Comparison of ENCODE assay signal across 26 mouse cellular contexts in the genomic region with DNA sequence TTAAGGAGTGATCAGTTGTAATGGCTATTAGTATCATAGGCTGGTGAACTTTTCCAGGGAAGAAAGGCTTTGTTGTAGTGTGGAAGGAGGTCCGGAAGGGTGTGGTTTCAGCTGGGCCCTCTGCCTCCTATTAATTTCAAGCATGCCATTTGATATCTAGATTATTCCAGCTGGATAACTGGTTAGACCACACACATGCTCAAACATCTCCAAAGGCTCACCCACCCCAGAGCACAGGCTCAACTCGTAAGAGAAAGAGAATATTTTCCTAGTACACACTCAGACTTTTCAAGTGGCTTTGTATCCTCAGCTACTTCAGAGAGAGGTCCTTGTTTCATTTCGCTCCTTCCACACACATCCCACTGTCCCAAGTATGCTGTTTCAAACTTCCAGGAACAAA. TPM values are rescaled to one million over a fixed set of nuclear protein-coding genes. Genes with fewer than 3 reads are reported as not detected.
DNase-seq lines count a peak whose midpoint lies in the region; ATAC-seq and TF ChIP-seq lines count a peak whose summit lies in the region.
"Had no signal": no experiment of that assay in that cellular context is flagged by ENCODE, and none has a peak within 500 bp of the region (broad histone marks: within the 10 kb centered on the region; RNA-seq: fewer than 3 reads in every experiment).

No protein-coding gene starts in this region.

- H3K9ac ChIP-seq in embryonic facial prominence, embryonic 14.5 days (ENCODE audit: low read depth, low read length): no peak overlapping the region
- no peak overlapping the region for H3K9ac ChIP-seq in limb, embryonic 11.5 days (ENCODE audit: low read length)
- no peak overlapping the region for H3K9ac ChIP-seq in midbrain, embryonic 15.5 days
- H3K9ac ChIP-seq in forebrain, embryonic 14.5 days (ENCODE audit: low read length): no peak overlapping the region
- H3K9ac ChIP-seq: forebrain, embryonic 15.5 days; heart, embryonic 15.5 days; kidney, embryonic 15.5 days; liver, embryonic 14.5 days; midbrain, embryonic 13.5 days; neural tube, embryonic 15.5 days had no signal

- H3K27me3 ChIP-seq in embryonic facial prominence, embryonic 14.5 days (replicated peaks; ENCODE audit: control insufficient read depth, insufficient read depth, low read length): 0 out of 2 replicates have a peak, but pooled peaks cover 4% of the 10 kb centered on the region
- no peaks in the 10 kb centered on the region for H3K27me3 ChIP-seq in limb, embryonic 11.5 days (ENCODE audit: control insufficient read depth, insufficient read depth, low read length)
- no peaks in the 10 kb centered on the region for H3K27me3 ChIP-seq in myocyte (ENCODE audit: control insufficient read depth, insufficient read depth, insufficient read length)
- H3K27me3 ChIP-seq in midbrain, embryonic 15.5 days (replicated peaks): peaks cover 8% of the 10 kb centered on the region
- H3K27me3 ChIP-seq in forebrain, embryonic 14.5 days (replicated peaks; ENCODE audit: control insufficient read depth, insufficient read depth, low read length): no peaks in the 10 kb centered on the region

- H3K4me1 ChIP-seq in embryonic facial prominence, embryonic 14.5 days (ENCODE audit: control insufficient read depth, insufficient read depth, low read length): peaks cover 4% of the 10 kb centered on the region; the same call in 1 of the 2 replicates
- H3K4me1 ChIP-seq in limb, embryonic 11.5 days (ENCODE audit: control insufficient read depth, insufficient read depth, low read length): no peaks in the 10 kb centered on the region
- H3K4me1 ChIP-seq in midbrain, embryonic 15.5 days: peaks cover 11% of the 10 kb centered on the region; the same call in 1 of the 2 replicates
- 0 out of 2 replicates have a peak, but pooled peaks cover 4% of the 10 kb centered on the region for H3K4me1 ChIP-seq in forebrain, embryonic 14.5 days (ENCODE audit: control insufficient read depth, insufficient read depth, low read length)

- no peaks in the 10 kb centered on the region for H3K9me3 ChIP-seq in embryonic facial prominence, embryonic 14.5 days (ENCODE audit: control insufficient read depth, low read length)
- no peaks in the 10 kb centered on the region for H3K9me3 ChIP-seq in limb, embryonic 11.5 days (ENCODE audit: control insufficient read depth, low read length)
- no peaks in the 10 kb centered on the region for H3K9me3 ChIP-seq in midbrain, embryonic 15.5 days
- no peaks in the 10 kb centered on the region for H3K9me3 ChIP-seq in forebrain, embryonic 14.5 days (replicated peaks; ENCODE audit: control insufficient read depth, low read length)
- H3K9me3 ChIP-seq: forebrain, embryonic 15.5 days; heart, embryonic 15.5 days; kidney, embryonic 15.5 days; midbrain, embryonic 13.5 days; neural tube, embryonic 15.5 days had no signal

- H3K4me3 ChIP-seq in embryonic facial prominence, embryonic 14.5 days (ENCODE audit: low read depth, low read length): no peak overlapping the region
- no peak overlapping the region for H3K4me3 ChIP-seq in limb, embryonic 11.5 days (ENCODE audit: low read depth, low read length)
- no peak overlapping the region for H3K4me3 ChIP-seq in myocyte
- no peak overlapping the region for H3K4me3 ChIP-seq in midbrain, embryonic 15.5 days
- H3K4me3 ChIP-seq in forebrain, embryonic 14.5 days (ENCODE audit: low read depth, low read length): no peak overlapping the region
- H3K4me3 ChIP-seq: forebrain, embryonic 15.5 days; gastrocnemius, adult 2 months; heart, embryonic 15.5 days; kidney, embryonic 15.5 days; midbrain, embryonic 13.5 days; neural tube, embryonic 15.5 days had no signal

- no peaks in the 10 kb centered on the region for H3K36me3 ChIP-seq in embryonic facial prominence, embryonic 14.5 days (ENCODE audit: control insufficient read depth, insufficient read depth, low read length)
- no peaks in the 10 kb centered on the region for H3K36me3 ChIP-seq in limb, embryonic 11.5 days (ENCODE audit: control insufficient read depth, insufficient read depth, low read length)
- no peaks in the 10 kb centered on the region for H3K36me3 ChIP-seq in myocyte (ENCODE audit: control insufficient read depth, insufficient read depth)
- H3K36me3 ChIP-seq in midbrain, embryonic 15.5 days (replicated peaks): no peaks in the 10 kb centered on the region
- H3K36me3 ChIP-seq in forebrain, embryonic 14.5 days (ENCODE audit: control insufficient read depth, insufficient read depth, low read length): no peaks in the 10 kb centered on the region
- H3K36me3 ChIP-seq: forebrain, embryonic 15.5 days; heart, embryonic 15.5 days; kidney, embryonic 15.5 days; midbrain, embryonic 13.5 days; neural tube, embryonic 15.5 days had no signal

- ATAC-seq in embryonic facial prominence, embryonic 14.5 days (ENCODE audit: low read depth): no peak
- ATAC-seq in limb, embryonic 11.5 days (ENCODE audit: insufficient number of reproducible peaks, low FRiP score, low TSS enrichment, low read depth): no peak
- no peak for ATAC-seq in midbrain, embryonic 15.5 days (replicated peaks)
- ATAC-seq in forebrain, embryonic 14.5 days: no peak
- ATAC-seq: CD4-positive, CD25-positive, alpha-beta regulatory T cell, adult 4 months; forebrain, embryonic 15.5 days; hindbrain, embryonic 16.5 days; midbrain, embryonic 13.5 days had no signal

- peak; percentile 19 to 45 for DNase-seq in lung, adult 18-20 months
- no peak for DNase-seq in lung, postnatal 10 days
- DNase-seq in embryonic facial prominence, embryonic 14.5 days (ENCODE audit: low spot score): peak; percentile 56
- peak; percentile 7 for DNase-seq in limb, embryonic 11.5 days (ENCODE audit: low spot score)
- no peak for DNase-seq in forebrain, embryonic 14.5 days (ENCODE audit: low spot score)
- DNase-seq: adrenal gland, postnatal 25 days; cerebellum, adult 18-20 months; cerebellum, postnatal 10 days; gastrocnemius, adult 2 months; kidney, adult 18-20 months; kidney, postnatal 36 days; left cerebral cortex, postnatal 4 days; liver; right cerebral cortex, postnatal 4 days; thymus, postnatal 4 days had no signal

- H3K79me2 ChIP-seq in myocyte (ENCODE audit: control insufficient read depth, insufficient read depth): no peaks in the 10 kb centered on the region

- H3K27ac ChIP-seq in embryonic facial prominence, embryonic 14.5 days (replicated peaks; ENCODE audit: low read depth, low read length): no peak overlapping the region
- H3K27ac ChIP-seq in limb, embryonic 11.5 days (replicated peaks; ENCODE audit: low read depth, low read length): no peak overlapping the region
- H3K27ac ChIP-seq in midbrain, embryonic 15.5 days: no peak overlapping the region
- H3K27ac ChIP-seq in forebrain, embryonic 14.5 days (ENCODE audit: low read depth, low read length): no peak overlapping the region
- H3K27ac ChIP-seq: forebrain, embryonic 15.5 days; heart, embryonic 15.5 days; kidney, embryonic 15.5 days; liver, embryonic 14.5 days; macrophage; midbrain, embryonic 13.5 days; neural tube, embryonic 15.5 days had no signal

- 58% methylated on average over 3 of the region's 3 CpGs for WGBS in embryonic facial prominence, embryonic 14.5 days
- 90% methylated on average over 3 of the region's 3 CpGs for WGBS in limb, embryonic 11.5 days
- WGBS in midbrain, embryonic 15.5 days: 76% methylated on average over 3 of the region's 3 CpGs
- WGBS in forebrain, embryonic 14.5 days: 50% methylated on average over 3 of the region's 3 CpGs

- no peak overlapping the region for H3K4me2 ChIP-seq in embryonic facial prominence, embryonic 14.5 days (ENCODE audit: low read depth, low read length)
- no peak overlapping the region for H3K4me2 ChIP-seq in limb, embryonic 11.5 days (ENCODE audit: low read depth, severe bottlenecking)
- H3K4me2 ChIP-seq in myocyte (ENCODE audit: low read depth): peak overlapping the region; percentile 64
- H3K4me2 ChIP-seq in midbrain, embryonic 15.5 days: no peak overlapping the region
- no peak overlapping the region for H3K4me2 ChIP-seq in forebrain, embryonic 14.5 days (ENCODE audit: low read length)
- H3K4me2 ChIP-seq: forebrain, embryonic 15.5 days; heart, embryonic 15.5 days; kidney, embryonic 15.5 days; midbrain, embryonic 13.5 days; neural tube, embryonic 15.5 days had no signal

- H3ac ChIP-seq in myocyte (ENCODE audit: control insufficient read depth, insufficient read length): no peak overlapping the region

- TF ChIP-seq POLR2A in myocyte (IDR thresholded peaks at IDR 0.05; ENCODE audit: insufficient read length, low read depth): no peak

TF ChIP-seq in myocyte, 11 proteins besides CTCF, POLR2A, EP300 and RAD21:
- TF ChIP-seq TCF12 (IDR thresholded peaks at IDR 0.05; ENCODE audit: insufficient read depth, poor library complexity, severe bottlenecking) (no peak), SRF (IDR thresholded peaks at IDR 0.05; ENCODE audit: control insufficient read depth, insufficient read length, low read depth) (no peak), MYOD1 (IDR thresholded peaks at IDR 0.05; ENCODE audit: control insufficient read depth in 1 of 3, insufficient read length in 2 of 3, low read depth in 2 of 3) (no peak), TCF3 (IDR thresholded peaks at IDR 0.05; ENCODE audit: insufficient read length, low read depth) (no peak), MYOG (IDR thresholded peaks at IDR 0.05; ENCODE audit: control insufficient read depth in 1 of 3, insufficient read depth in 1 of 3, insufficient read length in 2 of 3, low read depth in 2 of 3) (no peak), POLR2AphosphoS2 (IDR thresholded peaks at IDR 0.05; ENCODE audit: insufficient read length, low read depth) (no peak)

RNA-seq across cellular contexts. Expression of a gene that starts 4.7 kb away (rescaled TPM):
- polyA plus RNA-seq in embryonic facial prominence, embryonic 14.5 days (2014; fragmentation: Nextera tagmentation; extraction: Ambion mirVana): 3.1 and 3.6 TPM in 2 replicates
- 1.8 and 2.6 TPM in 2 replicates for polyA plus RNA-seq in limb, embryonic 11.5 days (2014; fragmentation: Nextera tagmentation; extraction: Ambion mirVana)
- polyA plus RNA-seq in myocyte (2012; fragmentation: generic; extraction: Trizol): 12.9 TPM
- polyA plus RNA-seq in midbrain, embryonic 15.5 days (2015; fragmentation: Nextera tagmentation; extraction: Ambion mirVana): 2.5 and 2.6 TPM in 2 replicates
- 0.74 and 1.4 TPM in 2 replicates for polyA plus RNA-seq in forebrain, embryonic 14.5 days (2014; fragmentation: Nextera tagmentation; extraction: Ambion mirVana)
- polyA plus RNA-seq: CD4-positive, CD25-positive, alpha-beta regulatory T cell, adult 4 months had no signal

Comparison
In these comparisons a context has a peak if more than half of its experiments do, and no peak if none do; other contexts are left out.
1. DNase-seq: peak in lung, adult 18-20 months (2 of 2), embryonic facial prominence, embryonic 14.5 days (single experiment) and limb, embryonic 11.5 days (single experiment); none in lung, postnatal 10 days (single experiment) and forebrain, embryonic 14.5 days (single experiment).